Mouse (Mus musculus) E14TG2a.4 (cell line): ENCODE data around the gene Rbl1.

Source experiments
- CTCF ChIP-seq: conservative IDR thresholded peaks from 2 replicates; pipeline ENCODE4 v1.5.1; 2014; ENCODE audit warnings: low read length
- NANOG ChIP-seq: IDR thresholded peaks from 2 replicates; pipeline ENCODE4 v1.6.1; 2014; ENCODE audit warnings: borderline replicate concordance, low read length, mixed read lengths

DNA sequence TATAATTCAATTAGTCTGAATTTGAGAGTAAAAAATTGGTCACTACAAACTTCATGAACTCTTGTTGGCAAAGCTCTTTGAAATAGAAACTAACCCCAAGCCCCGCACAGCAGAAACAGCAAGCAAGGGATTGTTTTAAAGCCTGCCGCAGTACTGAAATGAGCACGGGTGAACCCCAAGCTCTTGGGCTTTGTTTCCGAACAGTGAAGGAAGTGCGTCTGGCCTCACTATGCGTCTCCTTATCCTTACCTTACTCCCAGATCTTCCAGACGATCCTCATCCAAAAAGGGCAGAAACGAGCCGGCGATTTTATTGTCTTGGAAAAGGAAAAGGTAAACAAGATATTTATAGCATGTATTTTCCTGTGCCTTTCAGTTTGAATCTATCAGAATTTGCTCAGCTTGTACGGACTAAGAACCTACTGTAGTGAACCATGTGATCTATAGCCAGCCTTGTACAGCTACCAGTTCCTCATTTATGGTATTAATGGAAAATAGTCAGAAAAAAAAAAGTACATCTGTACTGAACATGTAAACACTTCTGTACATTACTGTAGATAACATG, 74.7 kb downstream of the Rbl1 start:
- TF ChIP-seq CTCF, result no peak
- TF ChIP-seq NANOG, result no peak
